Mouse (Mus musculus) liver, adult 2 months (tissue): Measurements from ENCODE around the gene Fcmr.

Source experiments
- CTCF ChIP-seq: fragments of 200-500 bp; IDR thresholded peaks from 2 replicates; pipeline ENCODE4 v1.5.1; 2011; ENCODE audit warnings: low read depth, low read length, control low read depth
- POLR2A ChIP-seq: fragments of 200-500 bp; IDR thresholded peaks from 2 replicates; pipeline ENCODE4 v1.6.1; 2011; ENCODE audit warnings: low read length, control low read depth; ENCODE audit not compliant: insufficient read depth; ENCODE audit errors: extremely low read depth

DNA sequence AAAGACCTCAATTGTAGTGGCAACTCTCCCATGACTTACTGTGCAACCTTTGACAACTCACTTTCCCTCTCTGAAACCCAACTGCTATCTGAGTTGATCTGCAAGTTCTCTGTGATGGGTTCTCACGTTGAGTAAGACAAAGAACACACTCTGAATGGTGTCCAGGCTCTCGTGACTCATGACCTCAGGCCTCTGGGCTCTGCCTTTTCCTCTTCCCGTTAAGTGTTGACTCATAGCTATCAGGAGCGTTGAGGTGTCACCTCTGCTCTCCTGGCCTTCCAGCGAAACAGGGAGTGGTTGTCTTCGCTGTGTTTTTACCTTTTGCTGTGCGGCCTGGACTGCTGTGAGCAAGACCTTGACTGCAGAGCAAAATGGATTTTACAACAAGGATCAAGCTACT lies 37.0 kb downstream of the Fcmr start:
- TF ChIP-seq CTCF (no peak), POLR2A (no peak)
